Mouse (Mus musculus): ENCODE measurements around the gene Ggt1.

- no peak for TF ChIP-seq POLR2A (IDR thresholded peaks at IDR 0.05; ENCODE audit: borderline replicate concordance, extremely low read depth, low read depth, low read length)
- no peak for TF ChIP-seq CTCF (IDR thresholded peaks at IDR 0.05; ENCODE audit: insufficient read depth, low read length)
Measured at GRCm38 (mm10) chr10:75560549-75560899, 880 bp upstream of the Ggt1 start.
